Mouse (Mus musculus): ENCODE measurements around the gene Xpo5.

Xpo5 gene

GRCm38 (mm10) chr17:46284653-46285052, 82.1 kb downstream of the Xpo5 start:
- DNase-seq (ENCODE audit: low spot score in 2 of 2): no peak

- no peak for DNase-seq (ENCODE audit: low spot score in 2 of 2)
These were observed 82.8 kb downstream of the Xpo5 start for GRCm38 (mm10) chr17:46285407-46285806.

- DNase-seq (ENCODE audit: low spot score in 2 of 2): no peak
These were observed 85.1 kb downstream of the Xpo5 start for GRCm38 (mm10) chr17:46287678-46288095.
